Mouse (Mus musculus) small intestine, adult 2 months (tissue): ENCODE data around the gene Pheta2. TPM values are rescaled to one million over a fixed set of nuclear protein-coding genes. Genes with fewer than 3 reads are reported as not detected.

Source experiments
- H3K27ac ChIP-seq: fragments of 200-500 bp; 2 replicates; pipeline ENCODE4 v1.5.1; 2012; ENCODE audit warnings: low read depth, low read length, control low read depth, inconsistent platforms; ENCODE audit not compliant: insufficient read depth
- H3K27me3 ChIP-seq: fragments of 200-500 bp; 2 replicates; pipeline ENCODE4 v1.6.1; 2012; ENCODE audit warnings: mild to moderate bottlenecking, moderate library complexity, low read length, inconsistent platforms; ENCODE audit not compliant: control insufficient read depth, insufficient read depth
- H3K36me3 ChIP-seq: fragments of 200-500 bp; 2 replicates; pipeline ENCODE4 v1.6.1; 2012; ENCODE audit warnings: mild to moderate bottlenecking, low read length, control low read depth, inconsistent platforms; ENCODE audit not compliant: control insufficient read depth, insufficient read depth
- H3K4me1 ChIP-seq: fragments of 200-500 bp; 2 replicates; pipeline ENCODE4 v1.6.1; 2012; ENCODE audit warnings: low read length, inconsistent platforms, mixed read lengths; ENCODE audit not compliant: control insufficient read depth, insufficient read depth, insufficient read length
- H3K4me3 ChIP-seq: fragments of 200-500 bp; 2 replicates; pipeline ENCODE4 v1.5.1; 2012; ENCODE audit warnings: low read depth, mild to moderate bottlenecking, control low read depth, inconsistent platforms, low read length, moderate library complexity
- CTCF ChIP-seq: fragments of 200-500 bp; IDR thresholded peaks from 2 replicates; pipeline ENCODE4 v1.5.1; 2012; ENCODE audit warnings: low read depth, mild to moderate bottlenecking, control low read depth, inconsistent platforms, low read length, moderate library complexity, mixed read lengths; ENCODE audit not compliant: insufficient replicate concordance, insufficient read length; ENCODE audit errors: extremely low read depth
- POLR2A ChIP-seq: fragments of 200-500 bp; IDR thresholded peaks from 2 replicates; pipeline ENCODE4 v1.6.1; 2012; ENCODE audit warnings: low read depth, mild to moderate bottlenecking, control low read depth, inconsistent platforms, low read length, moderate library complexity
- WGBS: fragments of 180-500 bp; shearing (Covaris S2); methylation state at CpG from one replicate; pipeline ENCODE4 v1.1.7; 2018; 5-methylcytosine and 5-hydroxymethylcytosine counted together
- polyA plus RNA-seq: library from polyadenylated mRNA; depleted of rRNA; stranded (reverse); fragments of >200 nt; gene quantifications from 2 replicates; pipeline ENCODE4 v1.2.3, GENCODE M21; 2012

Pheta2 gene
- polyA plus RNA-seq, 1 experiment: 0.56 TPM

GRCm38 (mm10) chr15:82348258-82348998, 9.7 kb downstream of the Pheta2 start:
- H3K36me3 ChIP-seq: peaks cover 32% of the 10 kb centered on the region
- WGBS: 70% methylated on average over 8 of the region's 8 CpGs
- peaks cover 30% of the 10 kb centered on the region for H3K4me1 ChIP-seq
- peak overlapping the region; percentile 78 for H3K27ac ChIP-seq
- TF ChIP-seq CTCF (no peak), POLR2A (no peak)
- no peaks in the 10 kb centered on the region for H3K27me3 ChIP-seq
- H3K4me3 ChIP-seq: peak overlapping the region; percentile 1; the same call in 1 of the 2 replicates

GRCm38 (mm10) chr15:82348999-82349341, 10.2 kb downstream of the Pheta2 start:
- no peaks in the 10 kb centered on the region for H3K27me3 ChIP-seq
- 34% methylated on average over 2 of the region's 2 CpGs for WGBS
- no peak overlapping the region for H3K4me3 ChIP-seq
- peaks cover 32% of the 10 kb centered on the region for H3K36me3 ChIP-seq
- peaks cover 30% of the 10 kb centered on the region for H3K4me1 ChIP-seq
- no peak for TF ChIP-seq POLR2A
- H3K27ac ChIP-seq: peak overlapping the region; percentile 78; the same call in 1 of the 2 replicates

- 51% methylated on average over 4 of the region's 4 CpGs for WGBS
- Histone ChIP-seq H3K4me3 (no peak overlapping the region), H3K27me3 (no peaks in the 10 kb centered on the region), H3K4me1 (peaks cover 29% of the 10 kb centered on the region), H3K27ac (peak overlapping the region; percentile 77), H3K36me3 (peaks cover 32% of the 10 kb centered on the region)
- no peak for TF ChIP-seq POLR2A
- no peak for TF ChIP-seq CTCF
These were observed 11.6 kb downstream of the Pheta2 start for GRCm38 (mm10) chr15:82350349-82350748.

- H3K4me3 ChIP-seq: no peak overlapping the region
- 25% methylated on average over 3 of the region's 3 CpGs for WGBS
- H3K4me1 ChIP-seq: peaks cover 28% of the 10 kb centered on the region
- H3K27ac ChIP-seq: peak overlapping the region; percentile 77
- peak; percentile 33; the same call in 1 of the 2 replicates for TF ChIP-seq POLR2A
- no peak for TF ChIP-seq CTCF
- H3K36me3 ChIP-seq: peaks cover 32% of the 10 kb centered on the region
- H3K27me3 ChIP-seq: no peaks in the 10 kb centered on the region
These were observed 12.7 kb downstream of the Pheta2 start for GRCm38 (mm10) chr15:82351480-82351879.

- Histone ChIP-seq H3K27me3 (no peaks in the 10 kb centered on the region), H3K27ac (peak overlapping the region; percentile 68), H3K4me1 (peaks cover 19% of the 10 kb centered on the region), H3K4me3 (peak overlapping the region; percentile 74), H3K36me3 (peaks cover 27% of the 10 kb centered on the region)
- TF ChIP-seq POLR2A (0 out of 2 replicates have a peak, but pooled peaks have one; percentile 15), CTCF (no peak)
- WGBS: 5% methylated on average over 14 of the region's 14 CpGs
These were observed 14.5 kb downstream of the Pheta2 start for GRCm38 (mm10) chr15:82353078-82353744.

- TF ChIP-seq POLR2A (no peak), CTCF (no peak)
- Histone ChIP-seq H3K4me1 (peaks cover 14% of the 10 kb centered on the region), H3K4me3 (peak overlapping the region; percentile 74), H3K27me3 (no peaks in the 10 kb centered on the region), H3K36me3 (peaks cover 22% of the 10 kb centered on the region), H3K27ac (peak overlapping the region; percentile 68)
- WGBS: under 1% methylated on average over 23 of the region's 23 CpGs
These were observed 15.0 kb downstream of the Pheta2 start for GRCm38 (mm10) chr15:82353745-82354113.

- Histone ChIP-seq H3K4me3 (peak within 1 kb of the TSS; percentile 74), H3K36me3 (peaks cover 17% of the 10 kb centered on the region), H3K4me1 (peaks cover 15% of the 10 kb centered on the region; the same call in 1 of the 2 replicates), H3K27ac (peak within 1 kb of the TSS; percentile 83), H3K27me3 (no peaks in the 10 kb centered on the region)
- 1% methylated on average over 57 of the region's 57 CpGs for WGBS
- TF ChIP-seq POLR2A: peak; percentile 91
- TF ChIP-seq CTCF: peak; percentile 95
These were observed 15.6 kb downstream of the Pheta2 start, which contains the start of gene Ndufa6 for GRCm38 (mm10) chr15:82354126-82354945. TSS of gene Ndufa6 (minus strand) at chr15:82354322.
